Mouse (Mus musculus) erythroblast, embryonic 14.5 days (primary cell): ENCODE measurements around the gene Slc35f3.

ENCODE experiments used
- GATA1 ChIP-seq: IDR thresholded peaks from 2 replicates; pipeline ENCODE4 v1.6.1; 2012; ENCODE audit warnings: low read length, inconsistent platforms, mixed read lengths
- TAL1 ChIP-seq: IDR thresholded peaks from 3 replicates; pipeline ENCODE4 v1.6.1; 2012; ENCODE audit warnings: low read length, inconsistent platforms, mixed read lengths

DNA sequence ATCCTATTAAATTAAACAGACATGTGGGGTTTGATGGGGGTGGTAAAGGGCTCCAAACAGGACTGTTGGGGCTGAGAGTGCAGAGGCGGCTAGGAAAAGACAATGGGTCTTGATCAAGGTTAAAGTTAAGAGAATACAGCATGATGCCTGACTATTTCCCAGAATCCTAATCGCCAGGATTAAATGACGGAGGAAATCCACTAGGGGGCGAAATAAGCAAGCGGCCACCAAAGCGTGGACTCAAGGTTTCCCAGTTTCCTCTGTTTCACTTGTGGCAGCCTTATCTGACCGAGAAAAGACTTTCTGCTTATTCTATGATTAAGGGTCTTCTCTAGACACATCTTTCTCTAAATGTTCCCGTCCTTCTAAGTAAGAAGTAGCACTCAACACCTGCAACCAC, 31.2 kb upstream of the Slc35f3 start:
- no peak for TF ChIP-seq TAL1
- TF ChIP-seq GATA1 = no peak
